Mouse (Mus musculus) layer of hippocampus, postnatal 10 days (tissue): Measurements from ENCODE around the gene Ccdc85c. TPM values are rescaled to one million over a fixed set of nuclear protein-coding genes. Genes with fewer than 3 reads are reported as not detected.
A peak's percentile ranks its signal among the peaks of the same experiment; 100 is the strongest.

ENCODE experiments used
- DNase-seq, 2 experiments: peaks; one replicate each; pipeline ENCODE4 v3.0.0; 2021; ENCODE audit warnings: low spot score in 2 of 2
- long read RNA-seq: library from polyadenylated mRNA; stranded (forward); transcript quantifications from one replicate; pipeline ENCODE4 v2.0.0, GENCODE M21; 2023
- total RNA-seq, 2 experiments: library from RNA; stranded (reverse); gene quantifications; 2 replicates each; pipeline ENCODE4 v1.2.3; 2021

Gene Ccdc85c
- 10 to 100 TPM; 58.6 to 62.9 TPM for total RNA-seq
- long read RNA-seq, partial matches to known transcripts: 1 of 5 reads
- long read RNA-seq, other reads (novel, unspliced or antisense): 4 of 5 reads

GRCm38 (mm10) chr12:108274661-108275507 lies at the start of gene Ccdc85c:
TSS of gene Ccdc85c (minus strand) at chr12:108275425.
- peak; percentile 67 to 70 for DNase-seq

GRCm38 (mm10) chr12:108320096-108320495 lies 44.9 kb upstream of the Ccdc85c start:
- DNase-seq: no peak

- no peak for DNase-seq
These were observed 43.3 kb upstream of the Ccdc85c start for GRCm38 (mm10) chr12:108318499-108318898.

GRCm38 (mm10) chr12:108317826-108318430 lies 42.7 kb upstream of the Ccdc85c start:
- DNase-seq: no peak

- no peak for DNase-seq
These were observed 42.0 kb upstream of the Ccdc85c start for GRCm38 (mm10) chr12:108317201-108317738.

GRCm38 (mm10) chr12:108316655-108317054 lies 41.4 kb upstream of the Ccdc85c start:
- no peak for DNase-seq

- DNase-seq: no peak
These were observed 40.6 kb upstream of the Ccdc85c start for GRCm38 (mm10) chr12:108315818-108316217.

- no peak for DNase-seq
These were observed 38.1 kb upstream of the Ccdc85c start for GRCm38 (mm10) chr12:108313244-108313772.

- DNase-seq: no peak
These were observed 37.2 kb upstream of the Ccdc85c start for GRCm38 (mm10) chr12:108312432-108312851.

- no peak for DNase-seq
These were observed 36.6 kb upstream of the Ccdc85c start for GRCm38 (mm10) chr12:108311741-108312290.

GRCm38 (mm10) chr12:108310456-108311027 lies 35.3 kb upstream of the Ccdc85c start:
- DNase-seq: no peak

GRCm38 (mm10) chr12:108310041-108310440 lies 34.8 kb upstream of the Ccdc85c start:
- DNase-seq: no peak

- no peak for DNase-seq
These were observed 34.0 kb upstream of the Ccdc85c start for GRCm38 (mm10) chr12:108309116-108309794.

GRCm38 (mm10) chr12:108308363-108308856 lies 33.2 kb upstream of the Ccdc85c start:
- DNase-seq: no peak

GRCm38 (mm10) chr12:108307553-108307952 lies 32.3 kb upstream of the Ccdc85c start:
- DNase-seq: peak; percentile 56 to 63

GRCm38 (mm10) chr12:108305812-108306794 lies 30.9 kb upstream of the Ccdc85c start, which contains the start of gene Hhipl1:
TSS of gene Hhipl1 (plus strand) at chr12:108306270.
- peak in 1 of 2 experiments; percentile 41 for DNase-seq

- DNase-seq: no peak
These were observed 29.9 kb upstream of the Ccdc85c start for GRCm38 (mm10) chr12:108305172-108305571.

- DNase-seq: no peak
These were observed 28.6 kb upstream of the Ccdc85c start for GRCm38 (mm10) chr12:108303778-108304365.

GRCm38 (mm10) chr12:108301006-108301405 lies 25.8 kb upstream of the Ccdc85c start:
- no peak for DNase-seq
